In genomic region chr15:102279092-102279782, GRCm38 (mm10) we compare ENCODE assay signal across 8 mouse cellular contexts. TPM values are rescaled to one million over a fixed set of nuclear protein-coding genes. Genes with fewer than 3 reads are reported as not detected.
DNase-seq lines count a peak whose midpoint lies in the region; ATAC-seq and TF ChIP-seq lines count a peak whose summit lies in the region.

Gene Mfsd5, plus strand, starts transcription at chr15:102279454.

- H3K9me3 ChIP-seq in forebrain, postnatal 0 days (ENCODE audit: low read length), result no peaks in the 10 kb centered on the region
- no peaks in the 10 kb centered on the region for H3K9me3 ChIP-seq in lung, embryonic 14.5 days (ENCODE audit: low read depth, low read length)

- H3K4me2 ChIP-seq in forebrain, postnatal 0 days (ENCODE audit: low read depth), result peak within 1 kb of the TSS; percentile 80
- H3K4me2 ChIP-seq in lung, embryonic 14.5 days, result peak within 1 kb of the TSS; percentile 89

- peak; percentile 84 for TF ChIP-seq POLR2A in cerebellum, adult 2 months (IDR thresholded peaks at IDR 0.05; ENCODE audit: borderline replicate concordance, insufficient read depth, low read length)

- H3K4me3 ChIP-seq in cerebellum, adult 2 months (replicated peaks; ENCODE audit: insufficient read depth, low read depth, low read length), result peak within 1 kb of the TSS; percentile 71
- H3K4me3 ChIP-seq in forebrain, postnatal 0 days (ENCODE audit: low read depth, low read length), result peak within 1 kb of the TSS; percentile 93
- H3K4me3 ChIP-seq in layer of hippocampus, adult 2 months, result peak within 1 kb of the TSS; percentile 95
- H3K4me3 ChIP-seq in lung, embryonic 14.5 days (ENCODE audit: low read depth, low read length), result peak within 1 kb of the TSS; percentile 83

- peak; percentile 76 for DNase-seq in MEL-GATA-1-ER (ENCODE audit: extremely low read depth, low read depth)
- peak; percentile 90 to 91 for DNase-seq in cerebellum, adult 2 months
- DNase-seq in forebrain, postnatal 0 days, result peak; percentile 95
- DNase-seq in heart, postnatal 36 days, result peak; percentile 87 to 92
- DNase-seq in layer of hippocampus, adult 2 months (ENCODE audit: low spot score in 2 of 2), result peak; percentile 75 to 84
- peak; percentile 97 for DNase-seq in lung, embryonic 14.5 days
- DNase-seq in testis, postnatal 14 days (ENCODE audit: low spot score), result peak; percentile 87

- H3K9ac ChIP-seq in forebrain, postnatal 0 days, result peak within 1 kb of the TSS; percentile 86
- peak within 1 kb of the TSS; percentile 72 for H3K9ac ChIP-seq in lung, embryonic 14.5 days

- peak; percentile 20; the same call in 1 of the 2 replicates for TF ChIP-seq CTCF in cerebellum, adult 2 months (IDR thresholded peaks at IDR 0.05; ENCODE audit: borderline replicate concordance, insufficient read depth, low read depth, low read length)
- TF ChIP-seq CTCF in forebrain, postnatal 0 days (IDR thresholded peaks at IDR 0.05; ENCODE audit: low read depth), result no peak
- peak; percentile 56 for TF ChIP-seq CTCF in layer of hippocampus, adult 2 months (conservative IDR thresholded peaks at IDR 0.05)
- peak; percentile 43 for TF ChIP-seq CTCF in lung, embryonic 14.5 days (IDR thresholded peaks at IDR 0.05; ENCODE audit: low read depth)

- H3K36me3 ChIP-seq in forebrain, postnatal 0 days (ENCODE audit: insufficient read depth), result peaks cover 21% of the 10 kb centered on the region
- peaks cover 22% of the 10 kb centered on the region for H3K36me3 ChIP-seq in lung, embryonic 14.5 days (ENCODE audit: insufficient read depth)

- peaks cover 8% of the 10 kb centered on the region; the same call in 1 of the 2 replicates for H3K4me1 ChIP-seq in cerebellum, adult 2 months (ENCODE audit: control insufficient read depth, insufficient read depth, low read length)
- 0 out of 2 replicates have a peak, but pooled peaks cover 5% of the 10 kb centered on the region for H3K4me1 ChIP-seq in forebrain, postnatal 0 days (ENCODE audit: insufficient read depth)
- 0 out of 2 replicates have a peak, but pooled peaks cover 7% of the 10 kb centered on the region for H3K4me1 ChIP-seq in lung, embryonic 14.5 days (ENCODE audit: insufficient read depth)

- peak; percentile 96 for ATAC-seq in forebrain, postnatal 0 days
- peak; percentile 96 for ATAC-seq in lung, embryonic 14.5 days (ENCODE audit: insufficient read depth)
- peak; percentile 91 for ATAC-seq in neutrophil, adult 5-6 weeks (ENCODE audit: extremely low read depth, insufficient number of reproducible peaks, low FRiP score, poor library complexity, severe bottlenecking)

- H3K27me3 ChIP-seq in cerebellum, adult 2 months (ENCODE audit: control insufficient read depth, insufficient read depth, low read length), result no peaks in the 10 kb centered on the region
- H3K27me3 ChIP-seq in forebrain, postnatal 0 days (ENCODE audit: insufficient read depth, low read length), result no peaks in the 10 kb centered on the region
- no peaks in the 10 kb centered on the region for H3K27me3 ChIP-seq in lung, embryonic 14.5 days (ENCODE audit: insufficient read depth, low read length)

- intact Hi-C loops in heart, postnatal 36 days (cut with DNase I), result loop anchor here (1.0 to 2.0 kb wide), 4 partner anchors 30 to 100 kb away; partner anchors contain the start of gene Zfp740

- under 1% methylated on average over 65 of the region's 65 CpGs for WGBS in cerebellum, adult 2 months
- 2% methylated on average over 65 of the region's 65 CpGs for WGBS in forebrain, postnatal 0 days
- WGBS in lung, embryonic 14.5 days, result under 1% methylated on average over 65 of the region's 65 CpGs

- H3K27ac ChIP-seq in cerebellum, adult 2 months (ENCODE audit: insufficient read depth, low read length), result peak within 1 kb of the TSS; percentile 73
- H3K27ac ChIP-seq in forebrain, postnatal 0 days (ENCODE audit: low read depth, low read length), result peak within 1 kb of the TSS; percentile 88
- peak within 1 kb of the TSS; percentile 98 for H3K27ac ChIP-seq in layer of hippocampus, adult 2 months
- peak within 1 kb of the TSS; percentile 83 for H3K27ac ChIP-seq in lung, embryonic 14.5 days (ENCODE audit: low read depth)

RNA-seq across cellular contexts. Expression of gene Mfsd5, which starts in this region (rescaled TPM):
- 60.9 and 62.3 TPM in 2 replicates for polyA plus RNA-seq in cerebellum, adult 2 months (2012; rRNA removed)
- total RNA-seq in forebrain, postnatal 0 days (2014; rRNA removed), result 33.2 and 39.3 TPM in 2 replicates
- 63.0 and 63.7 TPM in 2 replicates for polyA plus RNA-seq in forebrain, postnatal 0 days (2015; fragmentation: Nextera tagmentation; extraction: Ambion mirVana)
- 10 to 100 TPM; 18.1 to 19.4 TPM for total RNA-seq in heart, postnatal 36 days (2021)
- total RNA-seq in layer of hippocampus, adult 2 months (2021), result 10 to 100 TPM; 34.2 to 40.9 TPM
- 63.1 and 64.0 TPM in 2 replicates for polyA plus RNA-seq in lung, embryonic 14.5 days (2014; fragmentation: Nextera tagmentation; extraction: Ambion mirVana)
- 21.6 and 22.6 TPM in 2 replicates for total RNA-seq in neutrophil, adult 5-6 weeks (2017)

Comparison
In these comparisons a context has a peak if more than half of its experiments do, and no peak if none do; other contexts are left out.
1. Peak in every context shown above with its lines: DNase-seq, ATAC-seq, H3K4me3 ChIP-seq and H3K27ac ChIP-seq.